1 mouse cellular context compared by ENCODE assay signal in genomic region chr4:155757011-155757410, GRCm38 (mm10).
TF ChIP-seq lines count a peak whose summit lies in the region.

No protein-coding gene starts in this region.

TF ChIP-seq in CH12.LX, 34 proteins besides CTCF, POLR2A, EP300 and RAD21 (continued from another document):
- TF ChIP-seq ETS1 (conservative IDR thresholded peaks at IDR 0.05; ENCODE audit: low read depth, low read length) (no peak), NELFE (IDR thresholded peaks at IDR 0.05; ENCODE audit: low read depth, low read length) (no peak), HCFC1 (IDR thresholded peaks at IDR 0.05; ENCODE audit: low read depth, low read length) (no peak), USF2 (conservative IDR thresholded peaks at IDR 0.05; ENCODE audit: low read depth, low read length) (no peak), E2F4 (IDR thresholded peaks at IDR 0.05; ENCODE audit: insufficient replicate concordance, low read depth, low read length) (no peak), MXI1 (IDR thresholded peaks at IDR 0.05; ENCODE audit: low read depth, low read length) (no peak), ZC3H11A (IDR thresholded peaks at IDR 0.05; ENCODE audit: low read depth, low read length) (no peak), SIN3A (IDR thresholded peaks at IDR 0.05; ENCODE audit: low read length) (no peak), TCF12 (IDR thresholded peaks at IDR 0.05; ENCODE audit: low read depth, low read length) (no peak), GABPA (IDR thresholded peaks at IDR 0.05; ENCODE audit: insufficient replicate concordance, low read depth, low read length) (no peak)
